Mouse (Mus musculus): ENCODE measurements around the gene Tbc1d5.

The Tbc1d5 gene

DNA sequence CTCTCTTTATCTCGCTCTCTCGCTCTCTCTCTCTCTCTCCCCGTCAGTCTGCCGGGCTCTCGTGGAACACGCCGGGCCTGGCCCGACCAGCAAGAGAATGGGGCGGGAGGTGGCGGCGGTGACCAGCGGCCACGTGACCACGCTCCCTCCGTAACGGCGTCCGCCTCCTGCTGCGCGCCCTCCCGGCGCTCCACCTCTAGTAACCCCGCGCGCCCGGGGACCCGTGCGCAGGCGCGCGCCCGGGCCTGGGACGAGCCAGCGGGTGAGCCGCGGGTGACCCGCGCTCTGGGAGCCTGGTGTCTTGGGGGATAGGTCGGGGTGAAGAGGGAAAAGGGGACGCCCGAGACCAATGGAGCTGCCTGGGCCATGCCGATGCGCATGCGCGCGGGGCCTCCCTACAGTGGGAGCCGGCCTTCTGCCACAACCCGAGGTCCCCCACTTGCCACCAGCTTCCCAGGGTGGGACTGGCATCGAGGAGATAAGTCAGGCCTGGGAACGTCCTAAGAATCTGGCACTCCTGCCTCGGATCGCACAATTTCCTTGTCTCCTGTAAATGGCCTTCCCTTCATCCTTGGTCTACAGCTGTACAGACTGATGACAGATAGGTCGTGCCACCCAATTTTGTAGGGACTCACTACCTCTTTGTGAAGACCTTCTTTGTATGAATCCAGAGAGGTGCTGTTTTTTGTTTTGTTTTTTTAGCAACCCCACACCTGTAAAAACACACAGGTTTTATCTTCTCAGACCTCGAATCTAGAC is at the start of gene Tbc1d5:
Tbc1d5 (minus strand) TSS at position 158 of the 759 bp plus-strand sequence.
- peak; percentile 85 for DNase-seq (ENCODE audit: low read depth)

DNA sequence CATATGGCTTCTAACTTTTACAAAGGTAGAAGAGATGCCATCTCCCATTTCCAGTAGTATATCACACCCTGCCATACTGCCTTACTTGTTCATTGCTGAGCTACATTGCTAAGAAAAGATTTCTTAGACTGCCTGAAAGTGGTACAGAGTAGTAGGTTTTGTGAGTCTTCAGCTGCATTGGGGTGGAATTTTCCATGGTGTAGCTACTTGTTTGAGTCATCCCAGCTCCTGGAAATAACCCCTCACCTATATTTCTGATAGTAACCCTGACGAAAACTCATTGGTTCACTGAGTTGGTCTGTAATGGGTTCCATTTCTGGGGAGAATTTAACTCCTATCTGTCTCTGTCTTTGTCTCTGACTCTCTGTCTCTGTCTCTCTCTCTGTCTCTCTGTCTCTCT is 46.9 kb upstream of the Tbc1d5 start:
- no peak for DNase-seq (ENCODE audit: low read depth)

DNA sequence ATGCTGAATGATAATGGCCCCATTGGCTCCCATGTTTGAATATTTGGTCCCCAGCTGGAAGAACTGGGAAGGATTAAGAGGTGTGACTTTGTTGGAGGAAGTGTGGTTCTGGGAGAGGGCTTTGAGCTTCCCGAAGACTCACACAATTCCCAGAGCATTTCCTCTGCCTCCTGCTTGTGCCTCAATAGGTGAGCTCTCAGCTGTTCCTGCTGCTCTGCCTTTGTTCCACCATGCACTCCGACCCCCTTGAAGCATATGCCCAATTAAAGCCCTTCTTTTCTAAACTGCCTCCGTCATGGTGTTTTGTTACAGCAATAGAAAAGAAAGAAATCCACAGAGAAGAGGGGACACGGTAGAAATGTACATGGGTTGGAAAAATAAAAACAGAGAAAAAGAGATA is 44.0 kb upstream of the Tbc1d5 start:
- DNase-seq (ENCODE audit: low read depth) = no peak

GRCm38 (mm10) chr17:51221075-51221474 is 41.9 kb upstream of the Tbc1d5 start:
- no peak for DNase-seq (ENCODE audit: low read depth)

DNA sequence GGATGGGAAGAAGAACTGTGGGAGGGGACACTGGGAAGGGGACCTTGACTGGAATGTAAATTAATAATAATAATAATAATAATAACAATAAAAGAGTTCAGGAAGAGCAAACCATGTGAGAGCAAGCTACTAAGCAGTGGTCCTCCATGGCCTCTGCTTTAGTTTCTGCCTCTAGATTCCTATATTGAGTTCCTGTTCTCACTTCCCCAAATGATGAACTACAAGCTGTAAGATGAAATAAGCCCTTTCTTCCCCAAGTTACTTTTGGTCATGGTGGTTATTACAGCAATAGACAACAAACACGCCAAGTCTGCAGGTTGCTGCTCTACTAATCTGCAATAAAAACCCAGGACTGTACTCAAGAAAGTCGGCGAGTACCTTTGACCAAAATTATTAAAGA is 40.7 kb upstream of the Tbc1d5 start:
- DNase-seq (ENCODE audit: low read depth) = no peak

DNA sequence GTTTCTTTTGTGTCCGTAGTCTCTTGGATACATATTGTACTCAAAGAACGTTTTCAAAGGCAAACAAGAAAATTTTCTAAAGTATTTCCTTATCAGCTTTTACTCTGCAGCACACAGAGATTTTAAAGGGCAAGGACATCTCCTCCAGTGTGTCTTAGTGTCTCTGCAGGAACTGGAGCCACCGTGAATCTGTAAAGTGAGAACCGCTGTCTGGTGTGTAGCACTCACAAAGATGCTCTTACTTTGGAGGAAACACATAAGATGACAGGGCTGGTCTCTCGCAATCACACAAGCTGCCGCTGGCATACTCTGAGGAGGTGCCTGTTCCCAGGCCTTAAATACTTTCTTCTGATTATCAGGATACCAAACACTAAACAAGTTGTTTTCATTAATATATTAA is 37.3 kb upstream of the Tbc1d5 start:
- no peak for DNase-seq (ENCODE audit: low read depth)

GRCm38 (mm10) chr17:51209565-51209964 is 30.4 kb upstream of the Tbc1d5 start:
- no peak for DNase-seq (ENCODE audit: low read depth)

DNA sequence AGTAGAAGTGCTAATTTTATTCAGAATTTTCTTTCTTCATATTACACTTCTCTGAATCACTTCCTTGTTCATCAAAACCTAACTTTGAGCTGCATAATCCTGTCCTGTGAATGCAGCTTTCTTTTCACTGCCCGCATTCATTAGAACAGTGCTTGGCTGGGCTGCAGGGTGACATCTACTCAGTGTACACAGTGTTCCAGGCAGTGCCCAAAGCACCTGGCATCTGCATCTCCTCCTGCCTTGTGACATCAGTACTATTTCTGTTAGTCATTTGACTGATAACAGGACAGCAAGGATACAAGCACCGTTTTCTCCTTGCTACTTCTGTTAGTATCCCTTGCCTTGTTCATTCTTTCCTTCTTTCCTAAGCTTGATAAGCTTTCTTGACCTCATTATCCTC is 25.5 kb upstream of the Tbc1d5 start:
- DNase-seq (ENCODE audit: low read depth) = no peak

- no peak for DNase-seq (ENCODE audit: low read depth)
Observed at GRCm38 (mm10) chr17:51195561-51195960, 16.4 kb upstream of the Tbc1d5 start.

DNA sequence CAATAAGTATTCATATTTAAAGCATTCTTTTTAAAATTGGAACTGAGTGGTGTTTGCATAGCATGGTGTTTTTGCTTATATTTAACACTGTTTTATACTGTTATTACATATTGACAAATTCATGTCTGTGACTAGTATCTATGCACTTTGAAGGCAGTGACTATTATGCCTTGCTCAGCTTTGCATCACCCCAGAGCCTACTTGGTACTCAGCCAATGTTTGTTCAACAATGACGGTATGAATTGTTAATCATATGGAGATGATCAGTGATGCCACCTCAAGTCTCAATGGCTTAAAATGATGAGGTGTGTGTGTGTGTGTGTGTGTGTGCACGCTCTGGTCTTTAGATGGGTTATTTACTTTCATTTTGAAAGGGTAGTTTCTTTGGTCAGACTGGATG is 15.6 kb upstream of the Tbc1d5 start:
- DNase-seq (ENCODE audit: low read depth) = no peak

DNA sequence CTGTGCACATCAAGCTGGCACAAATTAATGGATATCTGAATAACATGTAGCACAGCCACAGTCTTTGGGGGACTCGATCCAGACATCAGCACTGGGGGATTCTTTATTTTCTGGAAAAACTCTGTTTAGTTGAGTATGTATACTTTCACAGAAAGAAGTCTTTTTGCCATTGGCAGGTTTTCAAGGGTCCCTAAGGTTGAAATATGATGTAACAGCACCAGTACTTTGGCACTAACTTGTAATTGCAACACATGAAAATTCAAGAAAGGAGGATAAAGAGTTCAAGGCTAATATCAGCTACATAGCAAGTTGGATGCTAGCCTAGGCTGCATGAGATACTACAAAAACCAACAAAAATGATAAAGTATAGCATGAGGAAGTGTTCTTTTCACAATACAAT is 12.2 kb upstream of the Tbc1d5 start:
- no peak for DNase-seq (ENCODE audit: low read depth)

DNA sequence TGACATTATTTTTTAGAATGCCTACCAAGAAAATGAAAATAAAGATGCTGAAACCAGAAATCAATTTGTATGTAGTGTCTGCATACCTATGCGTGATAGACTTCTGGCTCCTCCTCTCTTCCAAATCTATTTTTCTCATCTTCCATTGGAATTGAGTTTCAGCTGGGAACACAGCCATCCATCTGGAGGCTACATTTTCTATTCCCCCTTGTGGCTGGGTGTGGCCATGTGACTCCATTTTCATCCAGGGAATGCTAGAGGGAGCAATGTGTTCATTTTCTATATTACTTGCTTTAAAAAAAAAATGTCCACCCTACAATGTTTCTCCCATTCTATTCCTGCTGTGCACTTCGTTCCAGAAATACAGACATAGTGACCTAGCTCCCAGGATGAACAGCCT is 3.6 kb upstream of the Tbc1d5 start:
- no peak for DNase-seq (ENCODE audit: low read depth)

GRCm38 (mm10) chr17:51178491-51179194 is 509 bp downstream of the Tbc1d5 start:
- peak; percentile 67 for DNase-seq (ENCODE audit: low read depth)

GRCm38 (mm10) chr17:51177923-51178322 is 1.2 kb downstream of the Tbc1d5 start:
- no peak for DNase-seq (ENCODE audit: low read depth)

DNA sequence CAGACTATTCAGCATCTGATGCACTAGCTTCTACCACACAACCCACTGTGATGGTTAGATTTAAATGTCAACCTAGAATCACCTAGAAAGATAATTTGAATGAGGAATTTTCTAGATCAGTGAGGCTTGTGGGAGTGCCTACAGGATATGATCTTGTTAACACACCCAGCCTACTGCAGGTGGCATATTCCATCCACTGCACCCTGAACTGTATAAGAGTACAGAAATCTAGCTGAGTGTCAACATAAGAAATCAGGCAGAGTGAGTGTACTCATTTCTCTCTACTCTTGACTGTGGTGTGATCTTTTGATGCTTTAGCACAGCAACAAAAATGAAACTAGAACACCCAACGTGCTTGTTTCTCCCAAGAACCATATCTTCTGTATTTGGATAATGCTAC is 6.8 kb downstream of the Tbc1d5 start:
- no peak for DNase-seq (ENCODE audit: low read depth)

- DNase-seq (ENCODE audit: low read depth) = no peak
Observed at GRCm38 (mm10) chr17:51171504-51171903, 7.6 kb downstream of the Tbc1d5 start.

DNA sequence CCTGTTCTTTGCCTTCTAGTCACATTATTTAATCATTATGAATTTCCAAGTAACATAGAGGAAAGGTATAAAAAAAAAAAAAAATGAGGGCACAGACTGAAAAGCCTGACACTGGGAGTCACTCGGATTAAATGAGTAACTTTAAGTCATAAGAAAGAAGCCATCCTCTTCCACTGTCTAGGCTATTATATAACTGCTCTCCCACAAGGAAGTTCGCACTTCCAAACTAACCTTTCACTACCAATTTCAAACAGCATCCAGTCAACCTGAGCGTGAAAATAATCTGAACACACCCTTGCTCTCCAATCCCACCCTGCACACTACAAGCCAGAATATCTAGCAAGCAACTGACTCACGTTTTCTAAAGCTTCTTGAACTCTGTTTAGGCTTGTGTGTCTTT is 9.2 kb downstream of the Tbc1d5 start:
- DNase-seq (ENCODE audit: low read depth) = no peak

- DNase-seq (ENCODE audit: low read depth) = no peak
Observed at GRCm38 (mm10) chr17:51162366-51162765, 16.8 kb downstream of the Tbc1d5 start.

DNA sequence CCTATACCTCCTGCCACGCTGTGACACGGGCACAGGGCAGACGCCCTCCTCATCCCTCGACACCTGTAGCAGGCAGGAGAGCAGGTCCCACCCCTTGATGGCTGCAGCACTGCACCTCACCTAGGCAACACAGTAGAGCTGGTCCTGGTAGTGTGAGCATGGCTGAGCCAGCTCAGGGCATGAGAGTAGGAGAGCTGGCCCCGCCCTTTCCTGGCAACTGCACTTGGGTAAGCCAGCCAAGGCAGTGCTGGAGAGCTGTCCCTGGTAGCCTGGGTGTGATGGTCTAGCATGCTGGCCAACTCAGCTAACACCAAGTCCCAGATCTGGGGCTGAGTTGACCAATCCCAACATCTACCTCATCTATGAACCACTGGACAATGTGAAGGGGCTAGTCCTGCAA is 19.9 kb downstream of the Tbc1d5 start:
- no peak for DNase-seq (ENCODE audit: low read depth)

DNA sequence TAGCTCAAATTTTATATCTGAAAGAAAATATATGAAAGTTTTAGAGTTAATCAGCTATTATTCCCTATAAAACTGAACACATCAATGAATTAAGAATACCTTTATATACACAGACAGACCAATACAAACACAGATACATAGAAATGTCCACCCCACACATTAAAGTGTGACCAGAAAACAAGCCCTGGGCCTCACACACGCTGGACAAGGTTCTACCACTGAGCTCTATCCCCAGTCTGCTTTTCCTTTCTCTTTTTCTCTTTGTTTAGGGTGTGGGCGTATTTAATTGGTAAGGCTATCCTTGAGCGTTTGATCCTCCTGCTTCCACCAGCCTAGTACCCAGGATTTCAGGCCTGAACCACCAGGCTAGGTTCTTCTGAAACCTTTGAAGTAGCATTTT is 28.2 kb downstream of the Tbc1d5 start:
- DNase-seq (ENCODE audit: low read depth) = no peak

DNA sequence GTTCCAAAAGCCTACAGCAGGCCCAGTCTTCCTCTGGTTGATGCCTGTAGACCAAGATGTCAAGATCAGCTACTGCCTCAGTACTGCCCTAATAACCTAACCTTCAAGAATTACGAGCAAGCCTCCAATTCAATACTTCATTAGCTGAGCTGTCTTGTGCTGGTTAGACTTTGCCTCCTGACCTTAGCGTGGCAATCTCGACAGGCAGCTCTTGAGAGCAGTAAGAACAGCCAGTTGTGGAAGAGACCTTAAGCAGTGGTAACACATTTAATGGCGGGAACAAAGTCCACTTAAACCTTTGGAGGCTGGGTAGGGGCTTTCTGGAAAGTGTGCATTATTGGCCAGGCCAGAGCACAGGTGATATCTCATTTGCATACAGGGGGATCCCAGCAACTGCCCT is 34.2 kb downstream of the Tbc1d5 start:
- DNase-seq (ENCODE audit: low read depth) = no peak

DNA sequence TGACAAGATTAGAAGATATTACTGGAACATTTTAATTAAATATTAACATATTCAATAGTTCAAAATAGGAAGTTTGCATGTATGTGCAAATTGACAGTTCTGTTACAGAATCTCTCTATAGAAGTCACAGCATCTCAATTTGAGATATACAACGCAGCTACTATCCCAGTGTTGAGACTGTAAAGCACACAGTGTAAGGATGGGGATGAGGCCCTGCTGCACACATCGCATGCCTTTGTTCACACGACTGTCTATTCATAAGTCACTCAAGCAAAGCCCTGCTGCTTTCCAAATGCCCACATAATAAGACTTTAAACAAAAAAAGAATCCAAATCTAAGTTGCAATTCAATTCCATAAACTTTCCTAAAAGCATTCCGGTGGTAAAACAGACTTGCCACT is 37.1 kb downstream of the Tbc1d5 start:
- DNase-seq (ENCODE audit: low read depth) = no peak

- peak; percentile 25 for DNase-seq (ENCODE audit: low read depth)
Observed at GRCm38 (mm10) chr17:51111194-51111593, 68.0 kb downstream of the Tbc1d5 start.

- DNase-seq (ENCODE audit: low read depth) = no peak
Observed at GRCm38 (mm10) chr17:51104294-51104693, 74.9 kb downstream of the Tbc1d5 start.
